13 mouse cellular contexts compared by ENCODE assay signal in genomic region chr7:117616277-117616676, GRCm38 (mm10).
DNase-seq lines count a peak whose midpoint lies in the region; ATAC-seq lines count a peak whose summit lies in the region.
"Had no signal": no experiment of that assay in that cellular context is flagged by ENCODE, and none has a peak within 500 bp of the region (broad histone marks: within the 10 kb centered on the region; RNA-seq: fewer than 3 reads in every experiment).

No protein-coding gene starts in this region.

- H3K36me3 ChIP-seq in liver, embryonic 12.5 days: no peaks in the 10 kb centered on the region
- H3K36me3 ChIP-seq in embryonic facial prominence, embryonic 11.5 days (replicated peaks; ENCODE audit: control insufficient read depth, insufficient read depth, low read depth, low read length): no peaks in the 10 kb centered on the region

- H3K9ac ChIP-seq in liver, embryonic 12.5 days: no peak overlapping the region
- H3K9ac ChIP-seq in embryonic facial prominence, embryonic 11.5 days (replicated peaks; ENCODE audit: low read length): no peak overlapping the region

- ATAC-seq in liver, embryonic 12.5 days: no peak
- ATAC-seq in embryonic facial prominence, embryonic 11.5 days (replicated peaks; ENCODE audit: insufficient number of reproducible peaks, low FRiP score, low TSS enrichment, low read depth): no peak
- ATAC-seq: Patski had no signal

- no peaks in the 10 kb centered on the region for H3K27me3 ChIP-seq in liver, embryonic 12.5 days (replicated peaks)
- H3K27me3 ChIP-seq in embryonic facial prominence, embryonic 11.5 days (ENCODE audit: control insufficient read depth, insufficient read depth, low read length): no peaks in the 10 kb centered on the region
- H3K27me3 ChIP-seq: Patski had no signal

- no peak overlapping the region for H3K4me3 ChIP-seq in liver, embryonic 12.5 days
- no peak overlapping the region for H3K4me3 ChIP-seq in embryonic facial prominence, embryonic 11.5 days (ENCODE audit: low read depth, low read length)

- 56% methylated on average over 5 of the region's 5 CpGs for WGBS in liver, embryonic 12.5 days (ENCODE audit: insufficient replicate concordance)
- 68% methylated on average over 5 of the region's 5 CpGs for WGBS in embryonic facial prominence, embryonic 11.5 days

- DNase-seq in liver (peak; percentile 21), R1 (ENCODE audit: low read depth, low spot score) (peak; percentile 35)
- DNase-seq in embryonic facial prominence, embryonic 11.5 days (ENCODE audit: low spot score): peak; percentile 56
- peak; percentile 32 for DNase-seq in retina, embryonic 14.5 days (ENCODE audit: low spot score)
- no peak for DNase-seq in right cerebral cortex, postnatal 25 days
- DNase-seq in layer of hippocampus, adult 9-10 months (ENCODE audit: low spot score): no peak
- DNase-seq: cerebellum, postnatal 14 days; heart, postnatal 36 days; right cerebral cortex, postnatal 14 days had no signal

- H3K27ac ChIP-seq in liver, embryonic 12.5 days: no peak overlapping the region
- no peak overlapping the region for H3K27ac ChIP-seq in embryonic facial prominence, embryonic 11.5 days (replicated peaks; ENCODE audit: low read depth, low read length)
- H3K27ac ChIP-seq: macrophage; stomach, postnatal 0 days had no signal

- H3K9me3 ChIP-seq in liver, embryonic 12.5 days (replicated peaks): no peaks in the 10 kb centered on the region
- no peaks in the 10 kb centered on the region for H3K9me3 ChIP-seq in embryonic facial prominence, embryonic 11.5 days (replicated peaks; ENCODE audit: control insufficient read depth, low read length)

- H3K4me2 ChIP-seq in liver, embryonic 12.5 days: no peak overlapping the region
- H3K4me2 ChIP-seq in embryonic facial prominence, embryonic 11.5 days (ENCODE audit: low read depth, low read length): no peak overlapping the region

- 0 out of 2 replicates have a peak, but pooled peaks cover 8% of the 10 kb centered on the region for H3K4me1 ChIP-seq in liver, embryonic 12.5 days
- no peaks in the 10 kb centered on the region for H3K4me1 ChIP-seq in embryonic facial prominence, embryonic 11.5 days (ENCODE audit: control insufficient read depth, insufficient read depth, low read length)

Comparison
In these comparisons a context has a peak if more than half of its experiments do, and no peak if none do; other contexts are left out.
1. DNase-seq: peak in liver (single experiment), R1 (single experiment), embryonic facial prominence, embryonic 11.5 days (single experiment) and retina, embryonic 14.5 days (single experiment); none in right cerebral cortex, postnatal 25 days (single experiment) and layer of hippocampus, adult 9-10 months (single experiment).